Mouse (Mus musculus): ENCODE measurements around the gene Pcca. TPM values are rescaled to one million over a fixed set of nuclear protein-coding genes. Genes with fewer than 3 reads are reported as not detected.

Pcca gene
- polyA plus RNA-seq, 1 experiment: 25.1 TPM

GRCm38 (mm10) chr14:122891470-122891968, 357.4 kb downstream of the Pcca start:
- H3K27ac ChIP-seq (ENCODE audit: insufficient read depth, low read length): no peak overlapping the region
- no peaks in the 10 kb centered on the region for H3K9me3 ChIP-seq (replicated peaks; ENCODE audit: control insufficient read depth, insufficient read depth, low read length, poor library complexity, severe bottlenecking)
- no peak overlapping the region for H3K4me3 ChIP-seq (ENCODE audit: low read depth, low read length)
- no peak overlapping the region for H3K9ac ChIP-seq (ENCODE audit: low read depth, poor library complexity, severe bottlenecking)
- TF ChIP-seq CTCF (IDR thresholded peaks at IDR 0.05; ENCODE audit: low read depth, low read length): no peak
- no peak for TF ChIP-seq EP300 (IDR thresholded peaks at IDR 0.05; ENCODE audit: insufficient read depth, low read depth, low read length)
- TF ChIP-seq POLR2A (IDR thresholded peaks at IDR 0.05; ENCODE audit: insufficient read depth, low read length): no peak
- H3K27me3 ChIP-seq (ENCODE audit: control insufficient read depth, insufficient read depth, low read length, poor library complexity, severe bottlenecking): no peaks in the 10 kb centered on the region
- no peaks in the 10 kb centered on the region for H3K36me3 ChIP-seq (ENCODE audit: control insufficient read depth, insufficient read depth, low read length, poor library complexity, severe bottlenecking)
- H3K4me1 ChIP-seq (ENCODE audit: control insufficient read depth, insufficient read depth, low read length): no peaks in the 10 kb centered on the region

GRCm38 (mm10) chr14:122896106-122896505, 362.0 kb downstream of the Pcca start:
- H3K27me3 ChIP-seq (ENCODE audit: control insufficient read depth, insufficient read depth, low read length, poor library complexity, severe bottlenecking): no peaks in the 10 kb centered on the region
- H3K4me3 ChIP-seq (ENCODE audit: low read depth, low read length): no peak overlapping the region
- H3K4me1 ChIP-seq (ENCODE audit: control insufficient read depth, insufficient read depth, low read length): no peaks in the 10 kb centered on the region
- H3K27ac ChIP-seq (ENCODE audit: insufficient read depth, low read length): no peak overlapping the region
- H3K9ac ChIP-seq (ENCODE audit: low read depth, poor library complexity, severe bottlenecking): no peak overlapping the region
- no peak for TF ChIP-seq POLR2A (IDR thresholded peaks at IDR 0.05; ENCODE audit: insufficient read depth, low read length)
- TF ChIP-seq CTCF (IDR thresholded peaks at IDR 0.05; ENCODE audit: low read depth, low read length): no peak
- no peak for TF ChIP-seq EP300 (IDR thresholded peaks at IDR 0.05; ENCODE audit: insufficient read depth, low read depth, low read length)
- H3K9me3 ChIP-seq (replicated peaks; ENCODE audit: control insufficient read depth, insufficient read depth, low read length, poor library complexity, severe bottlenecking): no peaks in the 10 kb centered on the region
- H3K36me3 ChIP-seq (ENCODE audit: control insufficient read depth, insufficient read depth, low read length, poor library complexity, severe bottlenecking): no peaks in the 10 kb centered on the region

GRCm38 (mm10) chr14:122898550-122898949, 364.4 kb downstream of the Pcca start:
- Histone ChIP-seq H3K4me3 (ENCODE audit: low read depth, low read length) (no peak overlapping the region), H3K4me1 (ENCODE audit: control insufficient read depth, insufficient read depth, low read length) (no peaks in the 10 kb centered on the region), H3K36me3 (ENCODE audit: control insufficient read depth, insufficient read depth, low read length, poor library complexity, severe bottlenecking) (no peaks in the 10 kb centered on the region), H3K9ac (ENCODE audit: low read depth, poor library complexity, severe bottlenecking) (no peak overlapping the region), H3K9me3 (replicated peaks; ENCODE audit: control insufficient read depth, insufficient read depth, low read length, poor library complexity, severe bottlenecking) (no peaks in the 10 kb centered on the region), H3K27me3 (ENCODE audit: control insufficient read depth, insufficient read depth, low read length, poor library complexity, severe bottlenecking) (no peaks in the 10 kb centered on the region), H3K27ac (ENCODE audit: insufficient read depth, low read length) (no peak overlapping the region)
- TF ChIP-seq EP300 (IDR thresholded peaks at IDR 0.05; ENCODE audit: insufficient read depth, low read depth, low read length) (no peak), CTCF (IDR thresholded peaks at IDR 0.05; ENCODE audit: low read depth, low read length) (no peak), POLR2A (IDR thresholded peaks at IDR 0.05; ENCODE audit: insufficient read depth, low read length) (no peak)

GRCm38 (mm10) chr14:122900679-122901078, 366.6 kb downstream of the Pcca start:
- Histone ChIP-seq H3K27ac (ENCODE audit: insufficient read depth, low read length) (no peak overlapping the region), H3K36me3 (ENCODE audit: control insufficient read depth, insufficient read depth, low read length, poor library complexity, severe bottlenecking) (no peaks in the 10 kb centered on the region), H3K9ac (ENCODE audit: low read depth, poor library complexity, severe bottlenecking) (no peak overlapping the region), H3K4me3 (ENCODE audit: low read depth, low read length) (no peak overlapping the region), H3K27me3 (ENCODE audit: control insufficient read depth, insufficient read depth, low read length, poor library complexity, severe bottlenecking) (no peaks in the 10 kb centered on the region), H3K9me3 (replicated peaks; ENCODE audit: control insufficient read depth, insufficient read depth, low read length, poor library complexity, severe bottlenecking) (no peaks in the 10 kb centered on the region), H3K4me1 (ENCODE audit: control insufficient read depth, insufficient read depth, low read length) (no peaks in the 10 kb centered on the region)
- no peak for TF ChIP-seq EP300 (IDR thresholded peaks at IDR 0.05; ENCODE audit: insufficient read depth, low read depth, low read length)

GRCm38 (mm10) chr14:122901177-122901576, 367.1 kb downstream of the Pcca start:
- no peaks in the 10 kb centered on the region for H3K9me3 ChIP-seq (replicated peaks; ENCODE audit: control insufficient read depth, insufficient read depth, low read length, poor library complexity, severe bottlenecking)
- H3K27me3 ChIP-seq (ENCODE audit: control insufficient read depth, insufficient read depth, low read length, poor library complexity, severe bottlenecking): no peaks in the 10 kb centered on the region
- no peaks in the 10 kb centered on the region for H3K36me3 ChIP-seq (ENCODE audit: control insufficient read depth, insufficient read depth, low read length, poor library complexity, severe bottlenecking)
- H3K4me3 ChIP-seq (ENCODE audit: low read depth, low read length): no peak overlapping the region
- no peaks in the 10 kb centered on the region for H3K4me1 ChIP-seq (ENCODE audit: control insufficient read depth, insufficient read depth, low read length)
- TF ChIP-seq CTCF (IDR thresholded peaks at IDR 0.05; ENCODE audit: low read depth, low read length): no peak
- H3K27ac ChIP-seq (ENCODE audit: insufficient read depth, low read length): no peak overlapping the region
- no peak overlapping the region for H3K9ac ChIP-seq (ENCODE audit: low read depth, poor library complexity, severe bottlenecking)

GRCm38 (mm10) chr14:122901715-122902114, 367.6 kb downstream of the Pcca start:
- Histone ChIP-seq H3K4me1 (ENCODE audit: control insufficient read depth, insufficient read depth, low read length) (no peaks in the 10 kb centered on the region), H3K27ac (ENCODE audit: insufficient read depth, low read length) (no peak overlapping the region), H3K36me3 (ENCODE audit: control insufficient read depth, insufficient read depth, low read length, poor library complexity, severe bottlenecking) (no peaks in the 10 kb centered on the region), H3K9ac (ENCODE audit: low read depth, poor library complexity, severe bottlenecking) (no peak overlapping the region), H3K4me3 (ENCODE audit: low read depth, low read length) (no peak overlapping the region), H3K27me3 (ENCODE audit: control insufficient read depth, insufficient read depth, low read length, poor library complexity, severe bottlenecking) (no peaks in the 10 kb centered on the region), H3K9me3 (replicated peaks; ENCODE audit: control insufficient read depth, insufficient read depth, low read length, poor library complexity, severe bottlenecking) (no peaks in the 10 kb centered on the region)
- no peak for TF ChIP-seq CTCF (IDR thresholded peaks at IDR 0.05; ENCODE audit: low read depth, low read length)
- no peak for TF ChIP-seq POLR2A (IDR thresholded peaks at IDR 0.05; ENCODE audit: insufficient read depth, low read length)
- TF ChIP-seq EP300 (IDR thresholded peaks at IDR 0.05; ENCODE audit: insufficient read depth, low read depth, low read length): no peak

Measured in ES-Bruce4 (cell line).